Mouse (Mus musculus): ENCODE data around the gene Gm2564. TPM values are rescaled to one million over a fixed set of nuclear protein-coding genes. Genes with fewer than 3 reads are reported as not detected.
"Not testable (repeated sequence)": the region's sequence is repeated elsewhere in the genome, so short reads cannot be mapped to it uniquely, and the experiment has no call there.

Gm2564 gene
- under 1 TPM; 0.68 to 0.81 TPM for total RNA-seq (2021)

DNA sequence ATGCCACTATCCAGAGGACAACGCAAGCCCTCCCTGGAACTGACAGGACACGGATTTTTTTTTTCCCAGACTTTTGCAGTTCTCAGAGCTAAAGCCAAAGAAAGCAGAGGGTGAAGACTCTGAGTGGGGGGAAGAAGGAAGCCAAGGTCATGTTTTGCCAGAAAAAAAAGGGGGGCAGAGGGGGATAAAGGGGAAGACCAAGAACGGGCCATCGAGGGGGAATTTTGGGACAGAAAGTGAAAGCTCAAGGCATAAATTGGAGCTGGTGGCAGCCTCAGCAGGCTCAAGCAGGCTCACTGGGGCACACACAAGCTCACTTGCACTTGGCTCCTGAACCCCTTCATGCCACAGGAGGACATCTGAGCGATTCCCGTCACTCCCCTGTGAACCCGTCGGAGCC lies at the start of gene Gm2564:
Gm2564 (plus strand) TSS at position 301 of the 400 bp plus-strand sequence.
- DNase-seq, result not testable (repeated sequence)

GRCm38 (mm10) chr4:42611895-42612294 lies 17.6 kb upstream of the Gm2564 start, which contains the start of gene Gm10591:
Gm10591 (plus strand) TSS chr4:42612195.
- not testable (repeated sequence) for DNase-seq

- not testable (repeated sequence) for DNase-seq
These were observed 25.4 kb downstream of the Gm2564 start, which contains the start of gene Ccl27b for GRCm38 (mm10) chr4:42654951-42655350. Ccl27b (plus strand) TSS chr4:42655251.

DNA sequence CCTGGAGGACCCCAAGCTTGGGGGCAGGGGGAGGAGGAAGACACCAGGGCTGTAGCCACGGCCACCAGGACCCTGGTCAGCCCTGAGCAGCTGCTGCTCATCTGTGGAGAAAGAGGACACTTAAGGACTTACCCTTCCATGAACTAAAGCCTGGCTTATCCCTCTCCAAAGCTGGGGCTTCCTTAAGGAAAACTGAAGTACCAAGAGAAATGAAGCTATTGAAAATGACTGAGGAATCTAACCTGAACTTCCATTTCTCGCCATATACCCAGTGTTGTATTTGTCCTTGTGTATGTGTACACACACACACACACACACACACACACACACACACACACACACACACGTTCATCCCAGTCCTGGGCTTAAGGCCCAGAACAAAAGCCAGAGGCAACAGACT lies 32.3 kb downstream of the Gm2564 start, which contains the start of gene Il11ra2:
Il11ra2 (minus strand) TSS at position 101 of the 400 bp plus-strand sequence.
- DNase-seq, result not testable (repeated sequence)

DNA sequence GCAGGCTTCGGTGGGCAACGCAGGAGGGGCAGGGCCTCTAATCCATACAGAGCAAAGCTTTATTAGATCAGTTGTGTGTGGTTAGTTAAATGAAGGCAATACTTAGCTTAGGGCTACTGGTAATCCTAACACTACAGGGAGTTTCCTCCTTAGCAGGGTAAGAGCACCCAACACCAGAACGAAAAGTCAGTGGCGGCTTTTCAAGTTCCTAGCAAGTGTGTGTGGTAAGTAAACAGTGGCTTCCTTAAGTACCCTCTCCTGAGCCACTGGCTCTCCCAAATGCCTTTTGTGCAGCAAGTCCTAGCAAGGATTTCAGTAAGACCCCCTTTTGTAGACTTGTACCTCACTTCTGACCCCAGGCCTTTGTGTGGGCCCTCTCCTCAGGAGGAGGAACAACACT lies 45.9 kb downstream of the Gm2564 start:
- DNase-seq, result not testable (repeated sequence)

GRCm38 (mm10) chr4:42679365-42679764 lies 49.8 kb downstream of the Gm2564 start:
- DNase-seq, result not testable (repeated sequence)

DNA sequence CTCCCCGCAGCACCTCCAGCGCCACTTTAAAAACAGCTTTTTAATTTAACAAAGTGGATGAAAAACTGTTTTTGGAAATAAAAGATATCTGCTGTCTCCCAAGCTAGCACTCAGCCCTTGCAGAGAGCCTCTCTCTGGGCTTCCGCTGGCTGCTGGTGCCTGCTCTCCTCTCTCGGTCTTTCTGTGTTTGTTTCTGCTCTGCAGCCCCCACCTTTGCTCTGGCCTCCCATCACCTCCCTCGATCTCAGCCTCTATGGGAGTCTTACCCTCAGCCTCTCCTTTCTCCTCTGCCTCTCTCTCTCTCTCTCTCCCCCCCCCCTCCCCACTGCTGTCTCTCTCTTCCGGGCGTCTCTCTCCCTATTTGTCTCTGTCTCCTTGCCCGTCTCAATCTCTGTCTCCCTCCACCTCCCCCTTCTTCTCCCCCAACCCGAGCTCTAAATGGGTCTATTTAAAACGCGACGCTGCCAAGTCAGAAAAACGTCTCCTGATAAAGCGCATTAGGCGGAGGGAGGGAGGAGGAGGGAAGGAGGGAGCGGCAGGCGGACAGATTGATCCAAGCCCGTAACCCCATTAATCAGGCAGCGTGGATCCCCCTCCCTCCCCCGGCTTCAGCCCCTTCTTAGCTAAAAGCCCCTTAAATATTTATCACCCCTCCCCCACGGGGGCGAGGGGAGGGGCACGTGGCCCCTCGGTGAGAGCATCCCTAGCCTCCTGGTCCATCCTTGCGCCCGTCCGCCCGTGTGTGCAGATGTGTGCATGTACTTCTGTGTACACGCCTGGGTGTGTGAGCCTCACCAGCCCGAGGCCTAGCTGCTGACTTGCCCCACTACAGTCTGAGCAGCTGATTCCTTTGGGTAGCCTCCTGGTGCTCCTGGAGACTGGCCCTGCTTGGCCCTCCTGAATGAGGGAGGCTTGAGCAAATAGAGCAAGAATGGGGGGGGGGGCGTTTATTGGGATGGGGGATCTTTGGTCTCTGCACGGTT lies 51.1 kb downstream of the Gm2564 start:
- not testable (repeated sequence) for DNase-seq

Other genes with a start within 250 kb of the Gm2564 start
- not detected for gene Gm21586, start 190.3 kb upstream of the Gm2564 start, total RNA-seq (2021)
- under 1 TPM in 1 of 2 experiments, not detected in 1; 0.12 TPM for gene Gm2163, start 163.0 kb upstream of the Gm2564 start, total RNA-seq (2021)
- not detected for gene Fam205a2, start 101.5 kb upstream of the Gm2564 start, total RNA-seq (2021)
- not detected for gene Gm10591, start 17.5 kb upstream of the Gm2564 start, total RNA-seq (2021)
- not detected for gene Ccl27b, start 25.5 kb downstream of the Gm2564 start, total RNA-seq (2021)
- not detected for gene Il11ra2, start 32.2 kb downstream of the Gm2564 start, total RNA-seq (2021)
- gene 4930578G10Rik, start 105.8 kb downstream of the Gm2564 start, total RNA-seq (2021), result not detected
- not detected for gene Ccl19, start 126.9 kb downstream of the Gm2564 start, total RNA-seq (2021)
- 10 to 100 TPM; 10.4 to 14.7 TPM for gene Ccl21a, start 144.3 kb downstream of the Gm2564 start, total RNA-seq (2021)
- gene Fam205a1, start 224.2 kb downstream of the Gm2564 start, total RNA-seq (2021), result not detected
- gene Gm12394, start 227.1 kb downstream of the Gm2564 start, total RNA-seq (2021), result not detected
- 1 to 10 TPM; 1.3 TPM for gene Fam205c, start 244.5 kb downstream of the Gm2564 start, total RNA-seq (2021)

Measured in heart, postnatal 4 days (tissue).